Mouse (Mus musculus) heart, postnatal 0 days (tissue): Measurements from ENCODE around the gene Gm10024. TPM values are rescaled to one million over a fixed set of nuclear protein-coding genes. Genes with fewer than 3 reads are reported as not detected.
"Not testable (repeated sequence)": the region's sequence is repeated elsewhere in the genome, so short reads cannot be mapped to it uniquely, and the experiment has no call there.

Experiments used
- ATAC-seq: fragments of 200-750 bp; cut with Nextera tagmentation; 2 replicates; pipeline ENCODE4 v1.8.0; 2017; ENCODE audit warnings: low read depth, moderate number of reproducible peaks, moderate library complexity; ENCODE audit not compliant: insufficient read depth
- DNase-seq: peaks from one replicate; pipeline ENCODE4 v3.0.0-alpha.2; 2016; ENCODE audit warnings: low spot score
- H3K27ac ChIP-seq: fragments of 300-500 bp; sonication (generic); 2 replicates; pipeline ENCODE4 v1.5.1; 2014; ENCODE audit warnings: low read depth, mild to moderate bottlenecking
- H3K27me3 ChIP-seq: fragments of 300-500 bp; sonication (generic); 2 replicates; pipeline ENCODE4 v1.6.1; 2014; ENCODE audit warnings: low read length, mixed read lengths; ENCODE audit not compliant: control insufficient read depth, insufficient read depth
- H3K36me3 ChIP-seq: fragments of 300-500 bp; sonication (generic); replicated peaks from 2 replicates; pipeline ENCODE4 v1.6.1; 2014; ENCODE audit warnings: low read length, mixed read lengths; ENCODE audit not compliant: control insufficient read depth, insufficient read depth
- H3K4me1 ChIP-seq: fragments of 300-500 bp; sonication (generic); 2 replicates; pipeline ENCODE4 v1.6.1; 2014; ENCODE audit warnings: antibody characterized with exemption; ENCODE audit not compliant: control insufficient read depth, insufficient read depth
- H3K4me2 ChIP-seq: fragments of 300-500 bp; sonication (generic); 2 replicates; pipeline ENCODE4 v1.6.1; 2014; ENCODE audit warnings: low read depth, mild to moderate bottlenecking, low read length, moderate library complexity
- H3K4me3 ChIP-seq: fragments of 300-500 bp; sonication (generic); 2 replicates; pipeline ENCODE4 v1.5.1; 2014; ENCODE audit warnings: low read depth, low read length
- H3K9ac ChIP-seq: fragments of 300-500 bp; sonication (generic); replicated peaks from 2 replicates; pipeline ENCODE4 v1.6.1; 2014; ENCODE audit warnings: low read depth, low read length, mixed read lengths
- H3K9me3 ChIP-seq: fragments of 300-500 bp; sonication (generic); replicated peaks from 2 replicates; pipeline ENCODE4 v1.6.1; 2016; ENCODE audit warnings: low read length; ENCODE audit not compliant: control insufficient read depth
- CTCF ChIP-seq: IDR thresholded peaks from 2 replicates; pipeline ENCODE4 v1.5.1; 2016; ENCODE audit warnings: antibody characterized with exemption, control low read depth, low read depth
- EP300 ChIP-seq: IDR thresholded peaks from 2 replicates; pipeline ENCODE4 v1.6.1; 2016; ENCODE audit warnings: antibody characterized with exemption, low read depth
- WGBS: fragments of 180-500 bp; shearing (Covaris S2); extraction: QIAGEN DNeasy Blood & Tissue Kit; methylation state at CpG from one replicate; pipeline ENCODE4 v1.1.7; 2014; 5-methylcytosine and 5-hydroxymethylcytosine counted together
- polyA plus RNA-seq: library from polyadenylated mRNA; unstranded; fragments of >200 nt; fragmentation: Nextera tagmentation; extraction: Ambion mirVana; gene quantifications from 2 replicates; pipeline ENCODE4 v1.2.1, GENCODE M21; 2015
- total RNA-seq: library from RNA; depleted of rRNA; stranded (reverse); fragments of >200 nt; gene quantifications from 2 replicates; pipeline ENCODE4 v1.2.3, GENCODE M21; 2014; ENCODE audit warnings: low replicate concordance; rRNA removed

The Gm10024 gene
- total and polyA plus RNA-seq, 2 experiments from 2014 or later, result not detected

DNA sequence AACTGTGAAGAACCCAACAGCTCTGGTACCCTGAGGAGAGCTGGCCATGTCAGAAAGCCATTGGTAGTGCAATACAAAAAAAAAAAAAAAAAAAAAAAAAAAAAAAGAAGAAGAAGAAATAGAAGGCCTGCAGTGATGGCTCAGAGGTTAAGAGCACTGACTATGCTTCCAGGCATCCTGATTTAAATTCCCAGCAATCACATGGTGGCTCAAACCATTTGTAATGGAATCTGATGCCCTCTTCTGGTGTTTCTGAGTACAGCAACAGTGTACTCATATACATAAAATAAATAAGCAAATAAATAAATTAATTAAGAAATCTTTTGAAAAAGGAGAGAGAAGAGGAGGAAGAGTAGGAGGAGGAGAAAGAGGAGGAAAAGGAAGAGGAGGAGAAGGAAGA is 42.2 kb downstream of the Gm10024 start:
- H3K4me3 ChIP-seq, result no peak overlapping the region
- H3K27me3 ChIP-seq, result no peaks in the 10 kb centered on the region
- TF ChIP-seq CTCF (no peak), EP300 (no peak)
- no peaks in the 10 kb centered on the region for H3K9me3 ChIP-seq
- no peak overlapping the region for H3K4me2 ChIP-seq
- H3K4me1 ChIP-seq, result no peaks in the 10 kb centered on the region
- H3K27ac ChIP-seq, result no peak overlapping the region
- ATAC-seq (no peak), DNase-seq (no peak)
- H3K9ac ChIP-seq, result no peak overlapping the region
- H3K36me3 ChIP-seq, result no peaks in the 10 kb centered on the region

DNA sequence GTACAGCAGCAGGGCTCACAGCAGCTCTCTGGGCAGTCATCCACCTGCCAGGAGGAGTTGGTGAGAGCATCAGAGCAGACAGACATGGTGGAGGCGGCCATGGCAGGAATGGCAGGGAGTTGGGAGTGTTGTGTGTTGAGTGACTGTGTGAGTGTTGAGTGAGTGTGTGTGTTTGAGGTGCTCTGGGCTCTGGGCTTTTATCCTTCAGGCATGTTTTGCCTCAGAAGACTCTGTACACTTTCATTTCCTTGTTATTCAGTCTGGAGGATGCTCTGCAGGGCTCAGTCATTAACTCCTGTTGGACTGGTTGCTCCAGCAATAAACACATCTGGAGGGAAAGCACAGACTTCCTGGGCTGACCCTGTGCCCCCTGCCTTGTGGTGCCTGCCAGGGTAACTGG is 48.3 kb downstream of the Gm10024 start, which contains the start of gene Gm3233:
Gene Gm3233 (minus strand): TSS at position 101 of the 400 bp plus-strand sequence.
- H3K36me3 ChIP-seq, H3K9me3 ChIP-seq, H3K27ac ChIP-seq, H3K27me3 ChIP-seq, DNase-seq, H3K4me1 ChIP-seq, ATAC-seq, H3K4me3 ChIP-seq, H3K4me2 ChIP-seq, H3K9ac ChIP-seq: not testable (repeated sequence)
- WGBS, result no CpG with 5 or more reads among the region's 1 CpGs

Other genes with a start within 250 kb of the Gm10024 start
- gene Fam207a, start 195.7 kb upstream of the Gm10024 start, total RNA-seq, result 18.1 and 32.1 TPM in 2 replicates
- gene Fam207a, start 195.7 kb upstream of the Gm10024 start, polyA plus RNA-seq, result 16.1 and 16.2 TPM in 2 replicates
- 0.69 and 12.2 TPM in 2 replicates for gene Itgb2, start 181.2 kb upstream of the Gm10024 start, total RNA-seq
- 1.4 and 1.5 TPM in 2 replicates for gene Itgb2, start 181.2 kb upstream of the Gm10024 start, polyA plus RNA-seq
- 117 and 163 TPM in 2 replicates for gene Pttg1ip, start 129.7 kb upstream of the Gm10024 start, total RNA-seq
- 117 and 119 TPM in 2 replicates for gene Pttg1ip, start 129.7 kb upstream of the Gm10024 start, polyA plus RNA-seq
- gene Sumo3, start 105.4 kb upstream of the Gm10024 start, total RNA-seq, result 112 and 128 TPM in 2 replicates
- gene Sumo3, start 105.4 kb upstream of the Gm10024 start, polyA plus RNA-seq, result 121 and 128 TPM in 2 replicates
- gene Gm49325, start 105.3 kb upstream of the Gm10024 start, total RNA-seq, result not detected in 2 replicates
- 6.8 and 13.7 TPM in 2 replicates for gene Gm49325, start 105.3 kb upstream of the Gm10024 start, polyA plus RNA-seq
- 54.1 and 56.4 TPM in 2 replicates for gene Ube2g2, start 89.2 kb upstream of the Gm10024 start, total RNA-seq
- 69.7 and 71.8 TPM in 2 replicates for gene Ube2g2, start 89.2 kb upstream of the Gm10024 start, polyA plus RNA-seq
- 1.1 TPM in 1 of 2 replicates, not detected in the other for gene Tspear, start 24.9 kb upstream of the Gm10024 start, total RNA-seq
- not detected in 2 replicates for gene Tspear, start 24.9 kb upstream of the Gm10024 start, polyA plus RNA-seq
- gene Gm19402, start 20.7 kb upstream of the Gm10024 start, total RNA-seq, result not detected in 2 replicates
- gene Gm19402, start 20.7 kb upstream of the Gm10024 start, polyA plus RNA-seq, result not detected in 2 replicates
- not detected in 2 replicates for gene Gm9508, start 14.2 kb upstream of the Gm10024 start, total RNA-seq
- not detected in 2 replicates for gene Gm9508, start 14.2 kb upstream of the Gm10024 start, polyA plus RNA-seq
- gene Gm10272, start 4.8 kb upstream of the Gm10024 start, total RNA-seq, result not detected in 2 replicates
- not detected in 2 replicates for gene Gm10272, start 4.8 kb upstream of the Gm10024 start, polyA plus RNA-seq
- not detected in 2 replicates for gene Gm10142, start 4.3 kb downstream of the Gm10024 start, total RNA-seq
- not detected in 2 replicates for gene Gm10142, start 4.3 kb downstream of the Gm10024 start, polyA plus RNA-seq
- gene Krtap12-1, start 9.1 kb downstream of the Gm10024 start, total RNA-seq, result not detected in 2 replicates
- gene Krtap12-1, start 9.1 kb downstream of the Gm10024 start, polyA plus RNA-seq, result not detected in 2 replicates
- not detected in 2 replicates for gene Gm10100, start 15.0 kb downstream of the Gm10024 start, total RNA-seq
- gene Gm10100, start 15.0 kb downstream of the Gm10024 start, polyA plus RNA-seq, result not detected in 2 replicates
- not detected in 2 replicates for gene Gm18596, start 31.2 kb downstream of the Gm10024 start, total RNA-seq
- not detected in 2 replicates for gene Gm18596, start 31.2 kb downstream of the Gm10024 start, polyA plus RNA-seq
- not detected in 2 replicates for gene Gm9736, start 39.9 kb downstream of the Gm10024 start, total RNA-seq
- gene Gm9736, start 39.9 kb downstream of the Gm10024 start, polyA plus RNA-seq, result not detected in 2 replicates
- not detected in 2 replicates for gene Gm3233, start 48.2 kb downstream of the Gm10024 start, total RNA-seq
- not detected in 2 replicates for gene Gm3233, start 48.2 kb downstream of the Gm10024 start, polyA plus RNA-seq
- gene Gm3238, start 59.9 kb downstream of the Gm10024 start, total RNA-seq, result not detected in 2 replicates
- gene Gm3238, start 59.9 kb downstream of the Gm10024 start, polyA plus RNA-seq, result not detected in 2 replicates
- gene Gm7138, start 65.5 kb downstream of the Gm10024 start, total RNA-seq, result not detected in 2 replicates
- gene Gm7138, start 65.5 kb downstream of the Gm10024 start, polyA plus RNA-seq, result not detected in 2 replicates
- not detected in 2 replicates for gene Gm3250, start 71.1 kb downstream of the Gm10024 start, total RNA-seq
- gene Gm3250, start 71.1 kb downstream of the Gm10024 start, polyA plus RNA-seq, result not detected in 2 replicates
- gene Gm7137, start 76.7 kb downstream of the Gm10024 start, total RNA-seq, result not detected in 2 replicates
- not detected in 2 replicates for gene Gm7137, start 76.7 kb downstream of the Gm10024 start, polyA plus RNA-seq
- not detected in 2 replicates for gene Gm9639, start 83.6 kb downstream of the Gm10024 start, total RNA-seq
- gene Gm9639, start 83.6 kb downstream of the Gm10024 start, polyA plus RNA-seq, result not detected in 2 replicates
- not detected in 2 replicates for gene Gm19668, start 87.7 kb downstream of the Gm10024 start, total RNA-seq
- gene Gm19668, start 87.7 kb downstream of the Gm10024 start, polyA plus RNA-seq, result not detected in 2 replicates
- gene Gm9507, start 100.4 kb downstream of the Gm10024 start, total RNA-seq, result not detected in 2 replicates
- not detected in 2 replicates for gene Gm9507, start 100.4 kb downstream of the Gm10024 start, polyA plus RNA-seq
- not detected in 2 replicates for gene Gm2696, start 103.2 kb downstream of the Gm10024 start, total RNA-seq
- not detected in 2 replicates for gene Gm2696, start 103.2 kb downstream of the Gm10024 start, polyA plus RNA-seq
- not detected in 2 replicates for gene Krtap10-4, start 115.6 kb downstream of the Gm10024 start, total RNA-seq
- gene Krtap10-4, start 115.6 kb downstream of the Gm10024 start, polyA plus RNA-seq, result not detected in 2 replicates
- gene Krtap10-10, start 124.5 kb downstream of the Gm10024 start, total RNA-seq, result not detected in 2 replicates
- gene Krtap10-10, start 124.5 kb downstream of the Gm10024 start, polyA plus RNA-seq, result not detected in 2 replicates
- gene Gm36176, start 135.3 kb downstream of the Gm10024 start, total RNA-seq, result not detected in 2 replicates
- gene Gm36176, start 135.3 kb downstream of the Gm10024 start, polyA plus RNA-seq, result not detected in 2 replicates
- gene Gm10318, start 141.4 kb downstream of the Gm10024 start, total RNA-seq, result not detected in 2 replicates
- gene Gm10318, start 141.4 kb downstream of the Gm10024 start, polyA plus RNA-seq, result not detected in 2 replicates
- gene Gm3285, start 150.5 kb downstream of the Gm10024 start, total RNA-seq, result not detected in 2 replicates
- not detected in 2 replicates for gene Gm3285, start 150.5 kb downstream of the Gm10024 start, polyA plus RNA-seq
- gene Lrrc3, start 191.1 kb downstream of the Gm10024 start, total RNA-seq, result 0.08 and 2.5 TPM in 2 replicates
- 0.54 and 0.63 TPM in 2 replicates for gene Lrrc3, start 191.1 kb downstream of the Gm10024 start, polyA plus RNA-seq